Mouse (Mus musculus): ENCODE results near the gene Agbl5.

The Agbl5 gene

DNA sequence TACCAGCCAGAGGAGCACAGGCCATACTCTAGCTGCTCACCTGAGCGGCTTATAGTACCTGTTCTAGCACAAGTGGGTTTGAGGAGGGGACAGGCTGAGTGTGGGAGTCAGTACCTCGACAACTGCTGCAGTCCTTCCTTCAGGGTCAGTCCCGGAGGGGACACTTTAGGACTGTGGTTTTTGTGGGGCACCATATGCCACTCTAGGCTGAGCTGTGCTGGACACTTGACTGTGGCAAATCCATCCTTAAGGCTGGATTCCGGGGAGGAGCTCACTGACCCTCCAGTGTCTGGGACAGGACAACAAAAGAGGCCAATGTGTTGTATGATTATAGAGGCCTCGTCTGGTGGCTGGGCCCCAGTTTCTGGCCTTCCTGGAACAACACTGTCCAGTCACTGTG is 64.1 kb downstream of the Agbl5 start:
- DNase-seq (ENCODE audit: low spot score in 2 of 2) = no peak

- DNase-seq (ENCODE audit: low spot score in 2 of 2) = no peak
Measured at GRCm38 (mm10) chr5:30954065-30954464, 65.6 kb downstream of the Agbl5 start.

DNA sequence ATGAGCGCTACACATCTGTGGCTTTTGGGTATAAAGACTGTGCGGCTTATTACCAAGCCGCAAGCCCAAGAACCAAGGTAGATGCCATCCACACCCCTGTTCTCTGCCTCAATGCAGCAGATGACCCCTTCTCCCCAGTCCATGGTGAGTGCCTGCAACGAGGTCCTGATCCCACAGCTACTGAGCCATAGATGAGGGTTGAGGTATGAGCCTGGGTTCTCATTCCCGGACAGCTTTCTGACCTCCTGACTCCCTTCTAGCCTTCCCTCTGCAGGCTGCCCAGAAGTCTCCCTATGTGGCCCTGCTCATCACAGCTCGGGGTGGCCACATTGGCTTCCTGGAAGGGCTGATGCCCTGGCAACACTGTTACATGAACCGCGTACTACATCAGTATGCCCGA is 66.1 kb downstream of the Agbl5 start:
- no peak for DNase-seq (ENCODE audit: low spot score in 2 of 2)

- DNase-seq (ENCODE audit: low spot score in 2 of 2) = no peak
Measured at GRCm38 (mm10) chr5:30955751-30956150, 67.3 kb downstream of the Agbl5 start.

Data from spleen, postnatal 10 days (tissue).